Mouse (Mus musculus) hindbrain, embryonic 13.5 days (tissue): ENCODE measurements around the gene Ubl4b. TPM values are rescaled to one million over a fixed set of nuclear protein-coding genes. Genes with fewer than 3 reads are reported as not detected.

Experiments used
- ATAC-seq: fragments of 200-750 bp; cut with Nextera tagmentation; 2 replicates; pipeline ENCODE4 v1.8.0; 2017; ENCODE audit warnings: moderate TSS enrichment; ENCODE audit not compliant: low FRiP score
- H3K27ac ChIP-seq: fragments of 300-500 bp; sonication (generic); 2 replicates; pipeline ENCODE4 v1.5.1; 2015; ENCODE audit warnings: inconsistent platforms, mild to moderate bottlenecking, moderate library complexity
- H3K27me3 ChIP-seq: fragments of 300-500 bp; sonication (generic); 2 replicates; pipeline ENCODE4 v1.6.1; 2015; ENCODE audit warnings: mild to moderate bottlenecking, inconsistent platforms
- H3K36me3 ChIP-seq: fragments of 300-500 bp; sonication (generic); 2 replicates; pipeline ENCODE4 v1.6.1; 2015; ENCODE audit warnings: mild to moderate bottlenecking, inconsistent platforms
- H3K4me1 ChIP-seq: fragments of 300-500 bp; sonication (generic); replicated peaks from 2 replicates; pipeline ENCODE4 v1.6.1; 2015; ENCODE audit warnings: inconsistent platforms
- H3K4me2 ChIP-seq: fragments of 300-500 bp; sonication (generic); 2 replicates; pipeline ENCODE4 v1.6.1; 2015; ENCODE audit warnings: inconsistent platforms, mild to moderate bottlenecking, moderate library complexity
- H3K4me3 ChIP-seq: fragments of 300-500 bp; sonication (generic); 2 replicates; pipeline ENCODE4 v1.5.1; 2015; ENCODE audit warnings: mild to moderate bottlenecking, inconsistent platforms
- H3K9ac ChIP-seq: fragments of 300-500 bp; sonication (generic); 2 replicates; pipeline ENCODE4 v1.6.1; 2015; ENCODE audit warnings: mild to moderate bottlenecking, inconsistent platforms
- H3K9me3 ChIP-seq: fragments of 300-500 bp; sonication (generic); 2 replicates; pipeline ENCODE4 v1.6.1; 2016; ENCODE audit warnings: inconsistent platforms
- WGBS: fragments of 180-500 bp; shearing (Covaris S2); methylation state at CpG from one replicate; pipeline ENCODE4 v1.1.7; 2015; 5-methylcytosine and 5-hydroxymethylcytosine counted together
- polyA plus RNA-seq: library from polyadenylated mRNA; unstranded; fragments of >200 nt; fragmentation: Nextera tagmentation; extraction: Ambion mirVana; gene quantifications from 2 replicates; pipeline ENCODE4 v1.2.1, GENCODE M21; 2015

Ubl4b gene
- polyA plus RNA-seq, 1 experiment from 2014 or later = not detected

DNA sequence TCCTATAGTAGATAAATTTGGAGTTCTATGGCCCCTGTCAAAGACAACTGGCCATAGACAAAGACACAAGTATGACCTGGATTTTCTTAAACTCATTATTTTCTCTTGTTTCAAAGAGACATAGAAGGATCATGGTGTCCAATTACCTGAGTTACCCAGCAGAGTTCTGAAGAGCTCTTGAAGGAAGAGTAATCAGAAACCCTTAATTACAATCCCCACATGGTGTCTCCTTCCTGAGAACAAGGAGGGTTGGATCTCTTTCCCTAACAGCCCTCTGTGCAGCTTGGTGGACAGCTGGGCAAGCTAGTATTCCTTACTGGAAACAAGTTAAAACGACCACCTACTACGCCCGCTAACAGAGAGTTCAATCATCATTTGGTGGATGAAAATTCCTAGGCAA is 43.5 kb downstream of the Ubl4b start:
- Histone ChIP-seq H3K36me3 (no peaks in the 10 kb centered on the region), H3K27ac (no peak overlapping the region), H3K9me3 (no peaks in the 10 kb centered on the region), H3K9ac (no peak overlapping the region), H3K4me3 (no peak overlapping the region), H3K4me2 (no peak overlapping the region), H3K27me3 (peaks cover 34% of the 10 kb centered on the region), H3K4me1 (peaks cover 6% of the 10 kb centered on the region)
- 82% methylated on average over 3 of the region's 3 CpGs for WGBS
- ATAC-seq = no peak

DNA sequence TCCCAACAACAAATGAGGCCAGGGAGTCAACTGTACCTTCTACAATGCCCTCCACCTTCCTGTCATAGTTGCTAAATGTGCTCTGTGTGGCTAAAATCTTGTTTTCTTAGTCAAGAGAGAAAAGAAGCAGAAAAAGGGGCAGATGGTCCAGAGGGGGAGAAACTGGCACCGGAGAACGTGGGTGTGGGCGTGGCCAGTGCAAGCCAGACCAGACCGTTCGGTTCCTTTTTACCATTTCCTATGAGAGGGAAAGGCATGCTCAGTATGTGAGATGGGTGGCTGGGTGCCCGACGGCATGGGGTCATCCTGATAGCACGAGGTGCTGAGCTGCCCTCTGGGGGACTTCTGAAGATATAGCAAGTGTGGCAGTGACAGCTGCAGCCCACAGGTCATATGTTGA is 46.2 kb downstream of the Ubl4b start:
- Histone ChIP-seq H3K4me1 (peaks cover 22% of the 10 kb centered on the region), H3K27ac (no peak overlapping the region), H3K9ac (no peak overlapping the region), H3K4me3 (no peak overlapping the region), H3K9me3 (no peaks in the 10 kb centered on the region), H3K4me2 (no peak overlapping the region), H3K36me3 (no peaks in the 10 kb centered on the region), H3K27me3 (peaks cover 13% of the 10 kb centered on the region; the same call in 1 of the 2 replicates)
- 77% methylated on average over 8 of the region's 8 CpGs for WGBS
- ATAC-seq = no peak

DNA sequence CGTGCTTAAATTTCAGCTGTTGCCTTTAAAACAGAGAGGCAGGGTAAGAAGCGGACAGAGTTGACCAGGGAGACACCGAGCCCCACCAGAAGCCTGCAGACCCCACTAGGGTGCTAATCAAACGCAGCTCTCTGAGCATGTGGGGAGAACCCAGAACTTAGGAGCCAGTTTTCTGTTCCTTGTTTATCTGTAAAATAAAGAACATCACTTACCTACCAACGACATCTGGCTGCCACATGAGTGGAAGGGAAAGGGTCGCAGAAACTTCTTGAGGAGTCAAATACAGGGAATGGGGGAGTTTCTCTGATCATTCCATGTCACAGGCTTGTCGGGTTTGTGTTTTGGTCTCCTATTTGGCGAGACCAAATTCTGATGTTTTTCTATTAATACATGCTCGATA is 46.9 kb downstream of the Ubl4b start:
- no peaks in the 10 kb centered on the region for H3K36me3 ChIP-seq
- WGBS = 88% methylated on average over 9 of the region's 9 CpGs
- no peak overlapping the region for H3K27ac ChIP-seq
- peaks cover 22% of the 10 kb centered on the region for H3K4me1 ChIP-seq
- no peaks in the 10 kb centered on the region for H3K9me3 ChIP-seq
- no peak for ATAC-seq
- H3K27me3 ChIP-seq = peaks cover 10% of the 10 kb centered on the region; the same call in 1 of the 2 replicates
- H3K4me2 ChIP-seq = no peak overlapping the region
- H3K9ac ChIP-seq = no peak overlapping the region
- H3K4me3 ChIP-seq = no peak overlapping the region

DNA sequence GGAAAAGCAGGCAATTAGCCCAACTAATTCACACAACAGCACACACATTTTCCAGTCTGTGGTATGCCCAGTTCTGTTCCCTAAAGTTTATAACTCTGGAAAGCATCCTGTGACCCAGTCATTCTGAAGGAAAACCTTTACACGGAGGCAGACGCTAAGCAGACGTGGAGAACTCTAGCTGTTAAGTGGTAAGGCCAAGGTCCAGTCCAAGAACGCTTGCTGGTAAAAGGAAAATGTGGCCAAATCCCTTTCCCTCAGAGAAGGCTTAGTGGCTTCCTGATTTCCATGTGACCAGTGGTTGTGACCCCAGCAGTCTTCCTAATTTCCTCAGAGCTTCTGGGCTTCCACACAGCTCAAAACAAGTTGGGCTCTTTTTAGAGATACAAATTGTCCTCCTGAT is 48.3 kb downstream of the Ubl4b start:
- no peaks in the 10 kb centered on the region for H3K9me3 ChIP-seq
- no peak overlapping the region for H3K4me3 ChIP-seq
- no peaks in the 10 kb centered on the region for H3K36me3 ChIP-seq
- H3K9ac ChIP-seq = no peak overlapping the region
- H3K27me3 ChIP-seq = 0 out of 2 replicates have a peak, but pooled peaks cover 7% of the 10 kb centered on the region
- H3K4me2 ChIP-seq = no peak overlapping the region
- 78% methylated on average over 4 of the region's 4 CpGs for WGBS
- peaks cover 34% of the 10 kb centered on the region for H3K4me1 ChIP-seq
- no peak for ATAC-seq
- no peak overlapping the region for H3K27ac ChIP-seq

DNA sequence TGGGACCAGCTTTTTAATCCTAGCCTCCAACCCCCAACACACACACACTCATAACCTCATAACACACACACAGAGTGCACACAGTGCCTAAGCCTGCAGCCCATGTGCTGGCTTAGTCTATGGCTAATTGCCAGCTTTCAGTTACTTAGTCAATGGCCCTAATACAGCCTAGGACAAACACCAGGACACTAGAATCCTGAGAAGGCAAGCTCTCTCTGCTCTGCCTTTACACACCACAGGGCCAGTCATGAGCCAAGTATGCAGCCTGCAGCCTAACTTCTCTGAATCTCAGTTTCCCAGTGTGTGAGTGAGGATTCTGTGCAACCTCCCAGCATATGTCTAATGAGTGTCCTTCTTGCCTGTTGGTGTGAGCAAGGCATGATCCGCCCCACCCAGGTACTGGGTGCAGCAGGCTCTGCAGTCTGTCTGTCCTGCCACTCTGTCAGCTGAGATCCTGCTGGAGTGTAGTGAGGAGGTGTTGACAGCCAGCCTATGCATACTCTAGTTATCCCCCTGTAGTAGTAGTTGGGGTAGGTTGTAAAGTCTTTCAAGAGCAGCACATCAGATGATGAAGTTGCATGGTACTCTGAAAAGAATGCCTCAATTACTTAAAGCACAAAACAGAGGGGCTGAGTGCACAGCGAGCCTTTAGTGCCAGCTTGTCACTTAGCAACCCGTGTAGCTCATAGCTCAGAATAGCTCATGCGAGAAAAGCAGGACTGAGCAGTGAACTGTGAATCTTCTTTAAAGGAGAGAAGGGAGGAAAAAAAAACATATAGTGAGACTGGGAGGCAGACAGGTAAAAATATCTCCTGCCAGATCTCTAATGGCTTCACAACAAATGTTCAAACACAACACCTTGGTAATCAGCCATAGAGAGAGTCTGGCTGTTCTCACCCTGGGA is 49.2 kb downstream of the Ubl4b start:
- peak; percentile 63 for ATAC-seq
- H3K27ac ChIP-seq = peak overlapping the region; percentile 24
- H3K36me3 ChIP-seq = no peaks in the 10 kb centered on the region
- H3K27me3 ChIP-seq = 0 out of 2 replicates have a peak, but pooled peaks cover 7% of the 10 kb centered on the region
- H3K4me2 ChIP-seq = no peak overlapping the region
- H3K9ac ChIP-seq = no peak overlapping the region
- H3K4me3 ChIP-seq = no peak overlapping the region
- WGBS = 32% methylated on average over 4 of the region's 4 CpGs
- no peaks in the 10 kb centered on the region for H3K9me3 ChIP-seq
- peaks cover 42% of the 10 kb centered on the region for H3K4me1 ChIP-seq

DNA sequence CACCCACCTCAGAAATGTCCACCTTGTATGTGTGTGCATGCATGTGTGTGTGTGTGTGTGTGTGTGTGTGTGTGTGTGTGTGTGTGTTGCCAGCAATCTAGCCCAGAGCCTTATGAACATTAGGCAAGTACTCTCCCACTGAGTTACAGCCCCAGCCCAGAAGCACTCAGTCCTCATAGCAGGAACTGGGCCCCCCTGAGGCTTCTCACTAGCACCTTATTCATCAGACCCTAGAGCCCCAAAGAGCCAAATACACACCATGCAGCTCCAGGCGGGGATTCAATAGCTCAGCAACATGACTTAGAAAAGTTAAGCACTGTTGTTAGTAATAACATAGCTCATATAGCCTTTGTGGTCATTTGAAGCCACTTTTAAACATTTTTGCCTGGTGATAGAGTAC is 50.3 kb downstream of the Ubl4b start:
- WGBS = 58% methylated on average over 1 of the region's 1 CpGs
- Histone ChIP-seq H3K9ac (no peak overlapping the region), H3K27me3 (0 out of 2 replicates have a peak, but pooled peaks cover 7% of the 10 kb centered on the region), H3K36me3 (peaks cover 8% of the 10 kb centered on the region), H3K4me1 (peaks cover 42% of the 10 kb centered on the region), H3K27ac (no peak overlapping the region), H3K4me2 (no peak overlapping the region), H3K4me3 (no peak overlapping the region), H3K9me3 (no peaks in the 10 kb centered on the region)
- ATAC-seq = no peak

DNA sequence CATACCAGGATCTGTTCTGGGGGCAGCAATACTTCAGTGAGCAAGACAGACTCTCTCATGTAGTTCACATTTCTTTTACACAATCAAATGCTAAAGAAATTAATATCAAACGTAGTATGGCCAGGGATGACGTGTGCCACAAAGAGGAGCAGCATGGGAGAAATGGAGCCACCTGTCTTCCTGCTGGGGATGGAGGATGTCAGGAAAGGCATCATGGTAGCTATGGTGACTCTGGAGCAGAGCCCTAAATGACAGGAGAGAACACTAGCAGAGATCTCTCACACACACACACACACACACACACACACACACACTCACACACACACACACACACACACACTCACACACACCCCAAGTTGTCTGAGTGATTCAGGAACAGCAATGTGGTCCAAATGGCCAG is 51.2 kb downstream of the Ubl4b start:
- Histone ChIP-seq H3K27me3 (0 out of 2 replicates have a peak, but pooled peaks cover 9% of the 10 kb centered on the region), H3K9me3 (no peaks in the 10 kb centered on the region), H3K4me2 (no peak overlapping the region), H3K9ac (no peak overlapping the region), H3K4me3 (no peak overlapping the region), H3K36me3 (peaks cover 11% of the 10 kb centered on the region), H3K27ac (no peak overlapping the region), H3K4me1 (peaks cover 42% of the 10 kb centered on the region)
- WGBS = 62% methylated on average over 2 of the region's 2 CpGs
- no peak for ATAC-seq

Other genes with a start within 250 kb of the Ubl4b start
- gene Rbm15, start 221.4 kb downstream of the Ubl4b start, polyA plus RNA-seq = 9.1 and 9.5 TPM in 2 replicates
- gene Kcnc4, start 95.5 kb downstream of the Ubl4b start, polyA plus RNA-seq = 2.1 and 2.3 TPM in 2 replicates
- 10.0 and 10.6 TPM in 2 replicates for gene Slc6a17, start 37.1 kb downstream of the Ubl4b start, polyA plus RNA-seq
- 0.31 and 0.62 TPM in 2 replicates for gene Alx3, start 40.0 kb upstream of the Ubl4b start, polyA plus RNA-seq
- not detected in 2 replicates for gene Gm10961, start 76.2 kb upstream of the Ubl4b start, polyA plus RNA-seq
- 143 and 145 TPM in 2 replicates for gene Strip1, start 76.6 kb upstream of the Ubl4b start, polyA plus RNA-seq
- 106 and 108 TPM in 2 replicates for gene Ahcyl1, start 141.5 kb upstream of the Ubl4b start, polyA plus RNA-seq
- 6.3 and 6.5 TPM in 2 replicates for gene Csf1, start 205.4 kb upstream of the Ubl4b start, polyA plus RNA-seq